Mouse (Mus musculus): ENCODE results near the gene Olfr59. TPM values are rescaled to one million over a fixed set of nuclear protein-coding genes. Genes with fewer than 3 reads are reported as not detected.

The Olfr59 gene
- not detected in 2 replicates for polyA plus RNA-seq (2014; fragmentation: Nextera tagmentation; extraction: Ambion mirVana)

DNA sequence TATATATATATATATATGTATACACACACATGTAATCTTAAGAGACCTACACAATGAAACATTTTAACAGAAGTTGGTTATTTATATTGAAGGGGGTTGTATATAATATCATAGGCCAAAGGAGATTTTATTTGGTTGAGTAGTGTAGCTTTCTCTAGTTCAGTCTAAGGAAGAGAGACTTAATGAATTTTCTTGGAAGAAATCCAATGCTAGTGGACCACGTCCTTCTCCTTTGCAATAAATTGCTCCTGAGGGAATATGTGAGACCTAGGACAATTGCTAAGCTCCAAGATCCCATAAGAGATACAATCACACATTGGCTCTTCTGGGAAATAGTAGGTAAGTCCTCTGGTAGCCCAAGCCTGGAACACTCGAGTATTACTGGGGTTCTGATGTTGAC lies at the start of gene Olfr59:
Gene Olfr59, plus strand, starts transcription at position 301 of the 400 bp plus-strand sequence.
- WGBS, result 46% methylated on average over 2 of the region's 2 CpGs
- ATAC-seq (ENCODE audit: low read depth) (no peak), DNase-seq (ENCODE audit: low spot score) (no peak)
- H3K36me3 ChIP-seq (ENCODE audit: control insufficient read depth, insufficient read depth, low read length), result no peaks in the 10 kb centered on the region
- H3K27me3 ChIP-seq (replicated peaks; ENCODE audit: control insufficient read depth, insufficient read depth, low read length), result no peaks in the 10 kb centered on the region
- no peaks in the 10 kb centered on the region for H3K4me1 ChIP-seq (ENCODE audit: control insufficient read depth, insufficient read depth, low read length)
- H3K4me3 ChIP-seq (ENCODE audit: low read depth, low read length), result no peak within 1 kb of the TSS
- H3K4me2 ChIP-seq (ENCODE audit: low read depth, low read length), result no peak within 1 kb of the TSS
- H3K9ac ChIP-seq (ENCODE audit: low read depth, low read length), result no peak within 1 kb of the TSS
- no peak within 1 kb of the TSS for H3K27ac ChIP-seq (replicated peaks; ENCODE audit: low read depth, low read length)
- H3K9me3 ChIP-seq (ENCODE audit: control insufficient read depth, low read length), result peaks cover 7% of the 10 kb centered on the region; the same call in 1 of the 2 replicates

DNA sequence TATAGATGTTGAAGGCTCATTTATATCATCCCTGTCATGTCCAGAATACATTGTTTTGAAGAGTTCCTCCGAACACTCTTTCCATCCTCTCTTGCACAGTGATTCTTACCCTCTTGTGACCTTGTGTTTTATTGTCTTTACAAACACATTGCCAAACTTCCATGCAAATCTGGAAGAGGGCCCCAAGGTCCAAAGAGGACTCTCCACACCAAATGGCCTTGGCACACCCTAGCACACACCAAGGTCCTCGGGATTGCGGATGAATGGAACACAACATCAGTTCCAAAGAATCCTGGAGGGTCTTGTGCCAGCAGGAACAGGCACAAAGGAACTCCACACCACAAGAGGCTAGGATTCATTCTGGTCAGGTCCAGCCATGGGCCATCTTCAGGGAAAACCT lies 42.3 kb upstream of the Olfr59 start:
- Histone ChIP-seq H3K4me2 (ENCODE audit: low read depth, low read length) (no peak overlapping the region), H3K4me1 (ENCODE audit: control insufficient read depth, insufficient read depth, low read length) (no peaks in the 10 kb centered on the region), H3K9me3 (ENCODE audit: control insufficient read depth, low read length) (no peaks in the 10 kb centered on the region), H3K9ac (ENCODE audit: low read depth, low read length) (no peak overlapping the region), H3K4me3 (ENCODE audit: low read depth, low read length) (no peak overlapping the region), H3K27me3 (replicated peaks; ENCODE audit: control insufficient read depth, insufficient read depth, low read length) (no peaks in the 10 kb centered on the region), H3K36me3 (ENCODE audit: control insufficient read depth, insufficient read depth, low read length) (no peaks in the 10 kb centered on the region), H3K27ac (replicated peaks; ENCODE audit: low read depth, low read length) (no peak overlapping the region)
- WGBS, result 83% methylated on average over 3 of the region's 3 CpGs
- ATAC-seq (ENCODE audit: low read depth), result no peak
- DNase-seq (ENCODE audit: low spot score), result no peak

DNA sequence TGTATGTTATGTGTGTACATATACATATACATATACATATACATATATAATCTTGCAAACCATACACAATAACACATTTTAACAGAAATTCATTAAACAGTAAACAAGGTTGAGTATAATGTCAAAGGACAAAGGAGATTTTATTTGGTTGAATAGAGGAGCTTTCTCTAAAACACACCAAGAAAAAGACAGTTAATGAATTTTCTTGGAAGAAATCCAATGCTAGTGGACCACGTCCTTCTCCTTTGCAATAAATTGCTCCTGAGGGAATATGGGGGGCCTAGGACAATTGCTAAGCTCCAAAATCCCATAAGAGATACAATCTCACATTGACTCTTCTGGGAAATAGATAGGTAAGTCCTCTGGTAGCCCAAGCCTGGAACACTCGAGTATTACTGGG lies 24.0 kb upstream of the Olfr59 start, which contains the start of gene Olfr406:
Gene Olfr406, plus strand, starts transcription at position 301 of the 400 bp plus-strand sequence.
- H3K4me1 ChIP-seq (ENCODE audit: control insufficient read depth, insufficient read depth, low read length), result no peaks in the 10 kb centered on the region
- DNase-seq (ENCODE audit: low spot score) (no peak), ATAC-seq (ENCODE audit: low read depth) (no peak)
- H3K9me3 ChIP-seq (ENCODE audit: control insufficient read depth, low read length), result no peaks in the 10 kb centered on the region
- H3K4me3 ChIP-seq (ENCODE audit: low read depth, low read length), result no peak within 1 kb of the TSS
- H3K27me3 ChIP-seq (replicated peaks; ENCODE audit: control insufficient read depth, insufficient read depth, low read length), result no peaks in the 10 kb centered on the region
- no peaks in the 10 kb centered on the region for H3K36me3 ChIP-seq (ENCODE audit: control insufficient read depth, insufficient read depth, low read length)
- no peak within 1 kb of the TSS for H3K9ac ChIP-seq (ENCODE audit: low read depth, low read length)
- WGBS, result 50% methylated on average over 2 of the region's 2 CpGs
- no peak within 1 kb of the TSS for H3K4me2 ChIP-seq (ENCODE audit: low read depth, low read length)
- H3K27ac ChIP-seq (replicated peaks; ENCODE audit: low read depth, low read length), result no peak within 1 kb of the TSS

DNA sequence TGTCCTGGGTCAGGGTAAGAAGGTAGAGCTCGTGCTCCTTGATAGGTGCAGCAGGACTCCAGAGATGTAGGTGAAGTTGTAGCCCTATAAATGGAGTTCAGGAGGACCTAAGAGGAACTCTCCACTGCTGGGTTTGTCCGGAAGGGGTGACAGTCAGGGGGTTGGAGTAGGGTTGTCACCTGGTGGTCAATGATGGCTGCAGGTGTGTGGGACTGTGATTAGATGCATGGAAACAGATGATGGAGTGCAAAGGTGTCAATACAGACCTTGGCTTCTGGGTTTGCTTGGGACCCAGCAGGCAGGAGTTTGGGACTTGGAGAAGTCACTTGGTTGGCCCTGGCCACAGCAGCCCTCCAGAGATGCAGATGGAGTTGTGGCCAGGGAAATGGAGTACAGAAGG lies 3.7 kb downstream of the Olfr59 start:
- ATAC-seq (ENCODE audit: low read depth) (no peak), DNase-seq (ENCODE audit: low spot score) (no peak)
- Histone ChIP-seq H3K4me1 (ENCODE audit: control insufficient read depth, insufficient read depth, low read length) (no peaks in the 10 kb centered on the region), H3K9ac (ENCODE audit: low read depth, low read length) (no peak overlapping the region), H3K4me3 (ENCODE audit: low read depth, low read length) (no peak overlapping the region), H3K36me3 (ENCODE audit: control insufficient read depth, insufficient read depth, low read length) (no peaks in the 10 kb centered on the region), H3K9me3 (ENCODE audit: control insufficient read depth, low read length) (no peaks in the 10 kb centered on the region), H3K27me3 (replicated peaks; ENCODE audit: control insufficient read depth, insufficient read depth, low read length) (no peaks in the 10 kb centered on the region), H3K4me2 (ENCODE audit: low read depth, low read length) (no peak overlapping the region), H3K27ac (replicated peaks; ENCODE audit: low read depth, low read length) (no peak overlapping the region)
- WGBS, result 73% methylated on average over 2 of the region's 2 CpGs

DNA sequence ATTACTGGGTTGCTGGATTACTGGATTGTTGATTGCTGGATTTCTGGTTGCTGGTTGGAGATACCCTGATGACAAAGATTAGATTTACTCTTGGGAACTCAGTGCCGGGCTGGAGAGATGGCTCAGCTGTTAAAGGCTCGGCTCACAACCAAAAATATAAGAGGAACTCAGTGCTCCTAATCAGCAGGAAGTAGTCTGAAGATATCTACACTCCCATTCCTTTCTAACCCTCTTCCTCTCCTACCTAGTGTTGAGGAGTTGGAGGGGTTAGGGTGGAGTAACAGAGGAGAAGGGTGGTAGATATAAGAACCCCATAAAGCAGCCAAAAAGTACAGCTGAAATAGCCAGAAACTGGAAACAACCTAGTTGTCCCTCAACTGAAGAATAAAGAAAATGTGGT lies 42.5 kb downstream of the Olfr59 start:
- Histone ChIP-seq H3K4me2 (ENCODE audit: low read depth, low read length) (no peak overlapping the region), H3K27ac (replicated peaks; ENCODE audit: low read depth, low read length) (no peak overlapping the region), H3K27me3 (replicated peaks; ENCODE audit: control insufficient read depth, insufficient read depth, low read length) (no peaks in the 10 kb centered on the region), H3K36me3 (ENCODE audit: control insufficient read depth, insufficient read depth, low read length) (no peaks in the 10 kb centered on the region), H3K9ac (ENCODE audit: low read depth, low read length) (no peak overlapping the region), H3K4me1 (ENCODE audit: control insufficient read depth, insufficient read depth, low read length) (no peaks in the 10 kb centered on the region), H3K4me3 (ENCODE audit: low read depth, low read length) (no peak overlapping the region), H3K9me3 (ENCODE audit: control insufficient read depth, low read length) (no peaks in the 10 kb centered on the region)
- WGBS, result 75% methylated on average over 2 of the region's 2 CpGs
- DNase-seq (ENCODE audit: low spot score) (no peak), ATAC-seq (ENCODE audit: low read depth) (no peak)

DNA sequence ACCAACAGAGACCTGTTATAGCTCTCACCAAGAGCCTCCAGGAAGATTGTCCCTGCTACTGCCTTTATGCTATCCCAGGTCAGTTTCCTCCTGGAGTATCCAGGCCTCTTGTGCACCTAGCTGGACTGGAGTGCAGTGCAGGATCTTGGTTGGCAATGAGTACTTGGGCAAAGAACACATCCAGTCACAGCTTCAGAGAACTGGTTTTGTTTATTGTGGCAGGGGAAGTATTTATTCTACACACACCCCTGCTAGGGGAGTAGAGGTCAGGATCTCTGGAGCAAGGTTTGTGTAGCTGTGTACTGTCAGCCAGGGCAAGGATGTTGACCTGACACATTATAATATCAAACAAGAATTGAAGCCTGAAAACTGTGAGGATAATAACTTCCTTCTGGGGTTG lies 45.2 kb downstream of the Olfr59 start:
- Histone ChIP-seq H3K4me1 (ENCODE audit: control insufficient read depth, insufficient read depth, low read length) (no peaks in the 10 kb centered on the region), H3K36me3 (ENCODE audit: control insufficient read depth, insufficient read depth, low read length) (no peaks in the 10 kb centered on the region), H3K4me2 (ENCODE audit: low read depth, low read length) (no peak overlapping the region), H3K9ac (ENCODE audit: low read depth, low read length) (no peak overlapping the region), H3K27ac (replicated peaks; ENCODE audit: low read depth, low read length) (no peak overlapping the region), H3K27me3 (replicated peaks; ENCODE audit: control insufficient read depth, insufficient read depth, low read length) (no peaks in the 10 kb centered on the region), H3K9me3 (ENCODE audit: control insufficient read depth, low read length) (no peaks in the 10 kb centered on the region), H3K4me3 (ENCODE audit: low read depth, low read length) (no peak overlapping the region)
- ATAC-seq (ENCODE audit: low read depth) (no peak), DNase-seq (ENCODE audit: low spot score) (no peak)

DNA sequence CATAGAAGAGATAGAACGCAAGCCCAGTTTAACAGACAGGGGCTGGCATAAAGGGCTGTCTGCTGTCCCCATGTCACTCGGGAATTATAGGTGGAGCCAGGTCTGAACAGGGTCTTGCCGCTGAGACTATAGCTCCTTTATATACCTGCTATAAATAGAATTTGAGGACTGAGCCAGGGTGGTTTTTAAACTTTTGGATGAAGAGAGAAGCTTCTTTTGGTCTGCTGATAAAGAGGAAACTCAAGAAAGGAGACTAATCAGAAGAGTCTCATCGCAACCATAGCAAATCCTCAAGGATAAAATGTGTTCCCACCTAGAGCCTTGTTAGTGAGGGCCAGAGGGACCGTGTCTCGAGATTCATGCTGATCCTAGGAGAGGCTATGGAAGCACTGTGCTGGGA lies 54.4 kb downstream of the Olfr59 start, which contains the start of gene Olfr410:
Gene Olfr410, minus strand, starts transcription at position 101 of the 400 bp plus-strand sequence.
- no peak within 1 kb of the TSS for H3K9ac ChIP-seq (ENCODE audit: low read depth, low read length)
- ATAC-seq (ENCODE audit: low read depth), result no peak
- H3K4me2 ChIP-seq (ENCODE audit: low read depth, low read length), result no peak within 1 kb of the TSS
- 80% methylated on average over 6 of the region's 6 CpGs for WGBS
- H3K36me3 ChIP-seq (ENCODE audit: control insufficient read depth, insufficient read depth, low read length), result no peaks in the 10 kb centered on the region
- no peak within 1 kb of the TSS for H3K4me3 ChIP-seq (ENCODE audit: low read depth, low read length)
- no peaks in the 10 kb centered on the region for H3K27me3 ChIP-seq (replicated peaks; ENCODE audit: control insufficient read depth, insufficient read depth, low read length)
- DNase-seq (ENCODE audit: low spot score), result no peak
- H3K27ac ChIP-seq (replicated peaks; ENCODE audit: low read depth, low read length), result no peak within 1 kb of the TSS
- H3K9me3 ChIP-seq (ENCODE audit: control insufficient read depth, low read length), result no peaks in the 10 kb centered on the region
- no peaks in the 10 kb centered on the region for H3K4me1 ChIP-seq (ENCODE audit: control insufficient read depth, insufficient read depth, low read length)

Other genes with a start within 250 kb of the Olfr59 start
- not detected in 2 replicates for gene Olfr139, start 227.2 kb upstream of the Olfr59 start, polyA plus RNA-seq (2014; fragmentation: Nextera tagmentation; extraction: Ambion mirVana)
- gene Olfr399, start 227.1 kb upstream of the Olfr59 start, polyA plus RNA-seq (2014; fragmentation: Nextera tagmentation; extraction: Ambion mirVana), result 0.22 and 0.28 TPM in 2 replicates
- gene Zfp616, start 213.8 kb upstream of the Olfr59 start, polyA plus RNA-seq (2014; fragmentation: Nextera tagmentation; extraction: Ambion mirVana), result not detected in 2 replicates
- gene Olfr401, start 170.0 kb upstream of the Olfr59 start, polyA plus RNA-seq (2014; fragmentation: Nextera tagmentation; extraction: Ambion mirVana), result not detected in 2 replicates
- not detected in 2 replicates for gene Olfr402, start 130.2 kb upstream of the Olfr59 start, polyA plus RNA-seq (2014; fragmentation: Nextera tagmentation; extraction: Ambion mirVana)
- gene Olfr403, start 97.5 kb upstream of the Olfr59 start, polyA plus RNA-seq (2014; fragmentation: Nextera tagmentation; extraction: Ambion mirVana), result not detected in 2 replicates
- 0.10 TPM in 1 of 2 replicates, not detected in the other for gene Olfr43, start 72.4 kb upstream of the Olfr59 start, polyA plus RNA-seq (2014; fragmentation: Nextera tagmentation; extraction: Ambion mirVana)
- gene Olfr406, start 23.9 kb upstream of the Olfr59 start, polyA plus RNA-seq (2014; fragmentation: Nextera tagmentation; extraction: Ambion mirVana), result not detected in 2 replicates
- 0.03 and 0.05 TPM in 2 replicates for gene Olfr410, start 54.3 kb downstream of the Olfr59 start, polyA plus RNA-seq (2014; fragmentation: Nextera tagmentation; extraction: Ambion mirVana)
- gene Olfr411, start 68.9 kb downstream of the Olfr59 start, polyA plus RNA-seq (2014; fragmentation: Nextera tagmentation; extraction: Ambion mirVana), result 0.20 TPM in 1 of 2 replicates, not detected in the other
- not detected in 2 replicates for gene Olfr412, start 78.3 kb downstream of the Olfr59 start, polyA plus RNA-seq (2014; fragmentation: Nextera tagmentation; extraction: Ambion mirVana)